Mouse (Mus musculus) limb, embryonic 12.5 days (tissue): ENCODE measurements around the gene Rnf220. TPM values are rescaled to one million over a fixed set of nuclear protein-coding genes. Genes with fewer than 3 reads are reported as not detected.

Experiments used
- ATAC-seq: fragments of 200-750 bp; cut with Nextera tagmentation; 2 replicates; pipeline ENCODE4 v1.8.0; 2017; ENCODE audit warnings: low read depth, moderate TSS enrichment; ENCODE audit not compliant: insufficient number of reproducible peaks, insufficient read depth, low FRiP score, low TSS enrichment
- H3K27ac ChIP-seq: fragments of 300-500 bp; sonication (generic); 2 replicates; pipeline ENCODE4 v1.5.1; 2016; ENCODE audit warnings: mild to moderate bottlenecking, moderate library complexity
- H3K27me3 ChIP-seq: fragments of 300-500 bp; sonication (generic); 2 replicates; pipeline ENCODE4 v1.6.1; 2016; ENCODE audit warnings: mild to moderate bottlenecking, moderate library complexity
- H3K36me3 ChIP-seq: fragments of 300-500 bp; sonication (generic); 2 replicates; pipeline ENCODE4 v1.6.1; 2016; ENCODE audit warnings: mild to moderate bottlenecking, moderate library complexity
- H3K4me1 ChIP-seq: fragments of 300-500 bp; sonication (generic); replicated peaks from 2 replicates; pipeline ENCODE4 v1.6.1; 2016
- H3K4me2 ChIP-seq: fragments of 300-500 bp; sonication (generic); 2 replicates; pipeline ENCODE4 v1.6.1; 2016; ENCODE audit warnings: mild to moderate bottlenecking, moderate library complexity
- H3K4me3 ChIP-seq: fragments of 300-500 bp; sonication (generic); replicated peaks from 2 replicates; pipeline ENCODE4 v1.5.1; 2016; ENCODE audit warnings: mild to moderate bottlenecking
- H3K9ac ChIP-seq: fragments of 300-500 bp; sonication (generic); replicated peaks from 2 replicates; pipeline ENCODE4 v1.6.1; 2016; ENCODE audit warnings: mild to moderate bottlenecking, moderate library complexity
- H3K9me3 ChIP-seq: fragments of 300-500 bp; sonication (generic); 2 replicates; pipeline ENCODE4 v1.6.1; 2016; ENCODE audit warnings: mild to moderate bottlenecking, moderate library complexity
- WGBS: fragments of 180-500 bp; shearing (Covaris S2); methylation state at CpG from one replicate; pipeline ENCODE4 v1.1.7; 2016; 5-methylcytosine and 5-hydroxymethylcytosine counted together
- polyA plus RNA-seq: library from polyadenylated mRNA; unstranded; fragments of >200 nt; fragmentation: Nextera tagmentation; extraction: Ambion mirVana; gene quantifications from 2 replicates; pipeline ENCODE4 v1.2.1, GENCODE M21; 2016

The Rnf220 gene
- polyA plus RNA-seq, 1 experiment from 2014 or later = 119 TPM

DNA sequence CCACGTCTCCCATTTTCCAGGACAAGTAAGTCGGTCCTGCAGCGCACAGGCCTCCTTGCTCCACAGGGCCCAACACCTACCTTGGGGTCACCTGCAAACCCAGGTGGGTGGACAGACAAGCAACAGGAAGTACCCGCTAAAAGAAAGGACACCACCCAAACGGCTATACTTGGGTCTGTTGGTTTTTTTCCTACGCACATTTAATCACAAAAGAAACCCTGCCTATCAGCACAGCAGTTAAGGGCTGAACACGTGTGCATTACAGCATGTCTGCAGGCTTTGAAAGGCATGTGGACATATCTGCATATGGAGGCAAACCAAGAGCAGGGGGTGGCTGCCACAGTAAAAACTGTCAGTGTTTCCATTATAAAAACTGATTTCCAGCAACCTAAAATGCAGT lies 10.7 kb downstream of the Rnf220 start:
- H3K4me1 ChIP-seq = peaks cover 46% of the 10 kb centered on the region
- no peaks in the 10 kb centered on the region for H3K9me3 ChIP-seq
- peaks cover 58% of the 10 kb centered on the region for H3K27me3 ChIP-seq
- no peak overlapping the region for H3K9ac ChIP-seq
- peaks cover 10% of the 10 kb centered on the region; the same call in 1 of the 2 replicates for H3K36me3 ChIP-seq
- WGBS = 70% methylated on average over 7 of the region's 7 CpGs
- no peak for ATAC-seq
- no peak overlapping the region for H3K4me2 ChIP-seq
- no peak overlapping the region for H3K27ac ChIP-seq
- H3K4me3 ChIP-seq = no peak overlapping the region

DNA sequence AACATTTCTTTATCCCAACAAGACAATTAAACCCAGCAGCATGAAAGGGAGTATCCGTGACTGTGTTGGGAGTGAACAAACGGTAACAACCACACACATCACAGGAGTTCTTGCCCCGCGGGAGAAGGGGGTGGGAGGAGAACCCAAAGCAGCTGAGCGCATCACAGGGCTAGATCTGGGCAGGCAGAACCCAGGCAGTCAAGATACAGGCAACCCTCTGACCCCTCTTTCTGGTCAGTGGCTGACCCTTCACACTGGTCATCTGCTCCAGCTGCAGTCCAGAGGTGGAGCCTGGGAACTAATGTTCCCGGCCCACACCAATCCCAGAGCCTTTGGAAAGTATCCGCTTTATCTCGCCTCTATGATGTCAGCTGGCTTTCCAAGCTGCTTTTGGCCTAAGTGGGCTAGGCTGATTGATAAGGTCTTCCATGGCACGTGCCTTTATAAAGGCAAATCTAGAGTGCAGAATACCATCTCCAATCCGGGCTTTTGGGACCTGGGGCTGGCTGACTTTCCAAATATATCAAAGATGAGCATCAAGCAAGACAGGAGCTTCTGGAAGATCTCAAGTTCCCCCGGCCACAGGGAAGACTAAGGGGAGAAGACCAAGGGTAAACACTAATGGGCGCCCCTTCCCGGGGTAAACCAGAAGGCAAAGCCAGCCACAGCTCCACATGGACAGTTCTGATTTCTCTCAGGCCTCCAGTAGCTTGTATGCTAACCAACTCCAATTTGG lies 11.6 kb downstream of the Rnf220 start:
- H3K9me3 ChIP-seq = no peaks in the 10 kb centered on the region
- H3K4me2 ChIP-seq = peak overlapping the region; percentile 88
- 35% methylated on average over 13 of the region's 13 CpGs for WGBS
- no peak; the same call in 1 of the 2 replicates for ATAC-seq
- peaks cover 56% of the 10 kb centered on the region for H3K4me1 ChIP-seq
- peaks cover 10% of the 10 kb centered on the region; the same call in 1 of the 2 replicates for H3K36me3 ChIP-seq
- no peak overlapping the region; the same call in 1 of the 2 replicates for H3K27ac ChIP-seq
- peaks cover 56% of the 10 kb centered on the region for H3K27me3 ChIP-seq
- H3K9ac ChIP-seq = peak overlapping the region; percentile 59; the same call in 1 of the 2 replicates
- peak overlapping the region; percentile 49 for H3K4me3 ChIP-seq

DNA sequence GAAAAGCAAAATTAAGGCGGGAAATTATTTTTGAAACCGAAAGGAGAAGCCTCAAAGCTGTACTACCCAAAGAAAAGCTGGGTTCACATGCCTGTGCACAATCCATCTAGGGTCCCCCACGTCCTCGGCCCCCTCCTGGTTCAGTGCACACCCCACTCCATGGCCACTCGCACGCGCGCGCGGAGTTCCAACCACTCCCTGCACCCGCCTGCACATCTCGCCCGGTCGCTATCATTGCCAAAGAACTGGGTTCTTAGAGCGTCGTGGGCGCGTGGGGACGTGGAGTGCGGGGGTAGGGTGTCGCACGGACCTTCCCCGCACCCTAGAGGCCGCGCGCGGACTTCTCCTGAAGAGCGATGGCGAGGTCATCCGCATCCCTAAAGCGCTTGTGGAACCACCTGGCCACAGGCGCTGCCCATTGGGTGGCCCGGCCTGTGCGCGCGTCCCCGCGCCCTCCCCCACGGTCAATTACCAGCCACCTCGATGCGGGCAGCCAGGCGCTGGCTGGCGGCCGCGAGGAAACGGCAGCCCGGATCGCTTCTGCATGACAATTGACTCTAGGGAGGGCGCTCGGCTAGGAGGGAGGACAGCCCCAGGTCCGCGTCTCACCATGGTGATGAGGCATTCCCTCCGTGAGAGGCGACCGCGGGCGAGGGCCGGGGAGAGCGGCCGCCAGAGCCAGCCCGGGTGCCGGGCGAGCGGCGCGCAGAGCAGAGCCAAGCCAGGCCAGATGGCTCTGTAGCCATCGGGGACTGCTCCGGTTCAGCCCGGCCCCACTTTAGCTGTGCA lies 12.4 kb downstream of the Rnf220 start:
- Histone ChIP-seq H3K4me1 (peaks cover 61% of the 10 kb centered on the region), H3K27ac (peak overlapping the region; percentile 64; the same call in 1 of the 2 replicates), H3K9me3 (no peaks in the 10 kb centered on the region), H3K9ac (peak overlapping the region; percentile 59), H3K27me3 (peaks cover 48% of the 10 kb centered on the region), H3K4me3 (peak overlapping the region; percentile 49), H3K4me2 (peak overlapping the region; percentile 88), H3K36me3 (peaks cover 3% of the 10 kb centered on the region; the same call in 1 of the 2 replicates)
- WGBS = under 1% methylated on average over 69 of the region's 69 CpGs
- peak; percentile 38 for ATAC-seq

DNA sequence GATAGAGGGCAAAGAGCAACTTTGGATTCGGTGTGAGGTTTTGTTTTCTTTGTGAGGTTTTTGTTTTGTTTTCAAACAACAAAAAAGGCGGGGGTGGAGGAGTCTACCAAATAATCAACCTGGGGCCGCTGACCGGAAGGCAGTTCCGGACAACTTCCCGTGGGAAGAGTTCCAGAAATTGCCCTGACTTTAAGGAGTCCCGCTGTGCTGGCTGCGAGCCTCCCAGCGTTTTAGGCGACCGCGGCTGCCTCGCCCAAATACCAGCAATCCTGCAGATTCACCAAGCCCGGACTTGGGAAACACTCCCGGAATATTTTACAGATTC lies 13.0 kb downstream of the Rnf220 start:
- H3K4me1 ChIP-seq = peaks cover 61% of the 10 kb centered on the region
- peak overlapping the region; percentile 88 for H3K4me2 ChIP-seq
- no peaks in the 10 kb centered on the region for H3K9me3 ChIP-seq
- 2% methylated on average over 15 of the region's 15 CpGs for WGBS
- H3K4me3 ChIP-seq = peak overlapping the region; percentile 49
- ATAC-seq = no peak
- H3K27me3 ChIP-seq = peaks cover 44% of the 10 kb centered on the region
- H3K27ac ChIP-seq = no peak overlapping the region
- no peaks in the 10 kb centered on the region for H3K36me3 ChIP-seq
- H3K9ac ChIP-seq = peak overlapping the region; percentile 59

- Histone ChIP-seq H3K4me2 (no peak overlapping the region), H3K27me3 (peaks cover 35% of the 10 kb centered on the region), H3K4me1 (peaks cover 56% of the 10 kb centered on the region), H3K36me3 (no peaks in the 10 kb centered on the region), H3K9ac (no peak overlapping the region), H3K27ac (no peak overlapping the region), H3K9me3 (no peaks in the 10 kb centered on the region), H3K4me3 (no peak overlapping the region)
- ATAC-seq = no peak
- 65% methylated on average over 5 of the region's 5 CpGs for WGBS
These were observed 14.7 kb downstream of the Rnf220 start for GRCm38 (mm10) chr4:117482103-117482502.

- Histone ChIP-seq H3K9ac (no peak overlapping the region), H3K4me2 (no peak overlapping the region), H3K4me1 (peaks cover 49% of the 10 kb centered on the region), H3K27me3 (peaks cover 24% of the 10 kb centered on the region), H3K27ac (no peak overlapping the region), H3K4me3 (no peak overlapping the region), H3K36me3 (no peaks in the 10 kb centered on the region), H3K9me3 (no peaks in the 10 kb centered on the region)
- ATAC-seq = no peak
- WGBS = 35% methylated on average over 11 of the region's 11 CpGs
These were observed 16.0 kb downstream of the Rnf220 start for GRCm38 (mm10) chr4:117480611-117481445.

DNA sequence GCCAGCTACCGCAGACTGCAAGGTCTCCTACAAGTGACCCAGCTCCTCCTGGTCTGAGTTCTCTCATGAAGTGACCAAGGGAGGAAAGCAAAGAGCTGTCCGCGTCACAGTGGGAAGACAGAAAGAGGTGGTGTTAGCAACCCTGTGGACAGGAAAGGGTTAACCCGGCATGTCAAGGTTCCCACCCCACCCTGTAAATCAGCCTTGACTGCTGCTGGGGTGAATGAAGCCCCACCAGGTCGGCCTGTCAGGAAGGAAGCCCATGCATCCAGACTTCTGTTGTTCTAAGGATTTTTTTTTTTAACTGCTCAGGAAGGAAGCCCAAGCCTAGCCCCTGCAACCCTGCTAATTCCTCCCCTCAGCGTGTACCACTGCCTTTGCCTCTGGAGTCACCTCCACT lies 16.9 kb downstream of the Rnf220 start:
- Histone ChIP-seq H3K36me3 (no peaks in the 10 kb centered on the region), H3K9me3 (no peaks in the 10 kb centered on the region), H3K9ac (no peak overlapping the region), H3K4me1 (peaks cover 48% of the 10 kb centered on the region), H3K27me3 (peaks cover 21% of the 10 kb centered on the region), H3K27ac (no peak overlapping the region), H3K4me2 (no peak overlapping the region), H3K4me3 (no peak overlapping the region)
- no peak for ATAC-seq
- 29% methylated on average over 6 of the region's 6 CpGs for WGBS

GRCm38 (mm10) chr4:117478101-117478673 lies 18.7 kb downstream of the Rnf220 start:
- H3K4me3 ChIP-seq = no peak overlapping the region
- H3K27me3 ChIP-seq = peaks cover 16% of the 10 kb centered on the region
- no peaks in the 10 kb centered on the region for H3K9me3 ChIP-seq
- H3K27ac ChIP-seq = no peak overlapping the region
- no peak for ATAC-seq
- H3K36me3 ChIP-seq = no peaks in the 10 kb centered on the region
- H3K9ac ChIP-seq = no peak overlapping the region
- H3K4me1 ChIP-seq = peaks cover 36% of the 10 kb centered on the region
- 81% methylated on average over 15 of the region's 15 CpGs for WGBS
- no peak overlapping the region for H3K4me2 ChIP-seq

- Histone ChIP-seq H3K4me1 (peaks cover 36% of the 10 kb centered on the region), H3K27me3 (peaks cover 16% of the 10 kb centered on the region), H3K36me3 (peaks cover 5% of the 10 kb centered on the region; the same call in 1 of the 2 replicates), H3K4me3 (no peak overlapping the region), H3K4me2 (no peak overlapping the region), H3K9me3 (no peaks in the 10 kb centered on the region), H3K27ac (no peak overlapping the region), H3K9ac (no peak overlapping the region)
- WGBS = 51% methylated on average over 5 of the region's 5 CpGs
- no peak for ATAC-seq
These were observed 19.5 kb downstream of the Rnf220 start for GRCm38 (mm10) chr4:117477401-117477800.

- Histone ChIP-seq H3K27me3 (peaks cover 16% of the 10 kb centered on the region), H3K9ac (no peak overlapping the region; the same call in 1 of the 2 replicates), H3K27ac (no peak overlapping the region), H3K36me3 (peaks cover 5% of the 10 kb centered on the region; the same call in 1 of the 2 replicates), H3K4me2 (no peak overlapping the region), H3K4me1 (peaks cover 36% of the 10 kb centered on the region), H3K4me3 (no peak overlapping the region), H3K9me3 (no peaks in the 10 kb centered on the region; the same call in 1 of the 2 replicates)
- no peak for ATAC-seq
- 63% methylated on average over 4 of the region's 4 CpGs for WGBS
These were observed 20.1 kb downstream of the Rnf220 start for GRCm38 (mm10) chr4:117476777-117477176.
